Mouse (Mus musculus): ENCODE data around the gene Sirpa. TPM values are rescaled to one million over a fixed set of nuclear protein-coding genes. Genes with fewer than 3 reads are reported as not detected.

Sirpa gene
- polyA plus RNA-seq, 1 experiment from 2014 or later, result 26.9 TPM

GRCm38 (mm10) chr2:129587825-129588251 lies 4.8 kb upstream of the Sirpa start:
- Histone ChIP-seq H3K9me3 (ENCODE audit: low read length) (no peaks in the 10 kb centered on the region), H3K36me3 (replicated peaks; ENCODE audit: insufficient read depth, low read length) (no peaks in the 10 kb centered on the region), H3K9ac (replicated peaks) (no peak overlapping the region), H3K4me1 (ENCODE audit: insufficient read depth) (peaks cover 6% of the 10 kb centered on the region; the same call in 1 of the 2 replicates), H3K4me2 (ENCODE audit: low read depth, low read length) (no peak overlapping the region), H3K27me3 (ENCODE audit: insufficient read depth, low read length) (no peaks in the 10 kb centered on the region), H3K4me3 (ENCODE audit: low read depth, low read length) (no peak overlapping the region), H3K27ac (ENCODE audit: low read depth) (no peak overlapping the region)
- TF ChIP-seq CTCF (IDR thresholded peaks at IDR 0.05; ENCODE audit: low read depth), result no peak
- TF ChIP-seq EP300 (IDR thresholded peaks at IDR 0.05; ENCODE audit: low read depth), result no peak
- DNase-seq, result peak; percentile 60
- ATAC-seq, result peak; percentile 46
- WGBS (ENCODE audit: insufficient replicate concordance), result 62% methylated on average over 7 of the region's 7 CpGs

GRCm38 (mm10) chr2:129591897-129592296 lies 738 bp upstream of the Sirpa start:
- H3K9me3 ChIP-seq (ENCODE audit: low read length), result no peaks in the 10 kb centered on the region
- no peak for TF ChIP-seq CTCF (IDR thresholded peaks at IDR 0.05; ENCODE audit: low read depth)
- TF ChIP-seq EP300 (IDR thresholded peaks at IDR 0.05; ENCODE audit: low read depth), result no peak
- H3K27ac ChIP-seq (ENCODE audit: low read depth), result peak overlapping the region; percentile 96
- H3K36me3 ChIP-seq (replicated peaks; ENCODE audit: insufficient read depth, low read length), result no peaks in the 10 kb centered on the region
- H3K4me2 ChIP-seq (ENCODE audit: low read depth, low read length), result peak overlapping the region; percentile 79
- 0 out of 2 replicates have a peak, but pooled peaks cover 5% of the 10 kb centered on the region for H3K27me3 ChIP-seq (ENCODE audit: insufficient read depth, low read length)
- peak; percentile 64 for DNase-seq
- peak; percentile 14; the same call in 1 of the 2 replicates for ATAC-seq
- H3K9ac ChIP-seq (replicated peaks), result peak overlapping the region; percentile 81; the same call in 1 of the 2 replicates
- H3K4me3 ChIP-seq (ENCODE audit: low read depth, low read length), result peak overlapping the region; percentile 73
- 77% methylated on average over 4 of the region's 4 CpGs for WGBS (ENCODE audit: insufficient replicate concordance)
- H3K4me1 ChIP-seq (ENCODE audit: insufficient read depth), result peaks cover 17% of the 10 kb centered on the region

- Histone ChIP-seq H3K36me3 (replicated peaks; ENCODE audit: insufficient read depth, low read length) (0 out of 2 replicates have a peak, but pooled peaks cover 2% of the 10 kb centered on the region), H3K27ac (ENCODE audit: low read depth) (peak overlapping the region; percentile 96), H3K4me1 (ENCODE audit: insufficient read depth) (peaks cover 22% of the 10 kb centered on the region), H3K9me3 (ENCODE audit: low read length) (no peaks in the 10 kb centered on the region), H3K4me2 (ENCODE audit: low read depth, low read length) (peak overlapping the region; percentile 79), H3K4me3 (ENCODE audit: low read depth, low read length) (peak overlapping the region; percentile 73), H3K27me3 (ENCODE audit: insufficient read depth, low read length) (0 out of 2 replicates have a peak, but pooled peaks cover 5% of the 10 kb centered on the region), H3K9ac (replicated peaks) (peak overlapping the region; percentile 81)
- DNase-seq (peak; percentile 64), ATAC-seq (peak; percentile 38)
- WGBS (ENCODE audit: insufficient replicate concordance), result 6% methylated on average over 41 of the region's 77 CpGs
- TF ChIP-seq CTCF (IDR thresholded peaks at IDR 0.05; ENCODE audit: low read depth) (0 out of 2 replicates have a peak, but pooled peaks have one; percentile 4), EP300 (IDR thresholded peaks at IDR 0.05; ENCODE audit: low read depth) (no peak)
These were observed 673 bp downstream of the Sirpa start for GRCm38 (mm10) chr2:129593141-129593875.

DNA sequence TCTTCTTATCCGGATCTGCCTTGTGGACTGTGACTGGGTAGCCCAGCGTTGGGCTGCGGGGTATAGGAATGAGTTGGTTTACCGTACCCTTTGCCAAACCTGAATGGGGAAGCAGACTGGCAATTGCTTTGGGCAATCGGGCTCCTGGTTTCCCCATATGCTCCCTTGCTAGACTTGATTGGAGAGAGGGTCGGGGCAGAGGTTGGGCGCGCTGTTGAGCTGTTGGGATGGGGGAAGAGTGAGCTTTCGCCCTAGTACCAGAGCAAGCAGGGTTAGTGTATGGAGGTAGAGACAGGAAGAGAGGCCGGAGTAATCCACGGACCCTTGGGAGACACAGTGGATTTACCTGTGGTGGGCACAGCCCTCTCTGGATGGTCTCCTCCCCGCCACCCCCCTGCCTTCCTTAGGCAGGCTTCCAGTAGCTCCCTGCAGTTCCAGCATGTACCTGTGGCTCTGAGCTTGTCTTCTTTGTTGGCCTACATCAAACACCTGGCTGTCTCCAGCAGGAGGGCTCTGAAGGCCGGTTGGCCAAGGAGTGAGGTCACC lies 1.3 kb downstream of the Sirpa start:
- H3K27me3 ChIP-seq (ENCODE audit: insufficient read depth, low read length), result 0 out of 2 replicates have a peak, but pooled peaks cover 5% of the 10 kb centered on the region
- DNase-seq (peak; percentile 42), ATAC-seq (peak; percentile 2; the same call in 1 of the 2 replicates)
- no peaks in the 10 kb centered on the region for H3K9me3 ChIP-seq (ENCODE audit: low read length)
- H3K36me3 ChIP-seq (replicated peaks; ENCODE audit: insufficient read depth, low read length), result 0 out of 2 replicates have a peak, but pooled peaks cover 6% of the 10 kb centered on the region
- H3K4me2 ChIP-seq (ENCODE audit: low read depth, low read length), result peak overlapping the region; percentile 79
- no peak for TF ChIP-seq EP300 (IDR thresholded peaks at IDR 0.05; ENCODE audit: low read depth)
- no peak for TF ChIP-seq CTCF (IDR thresholded peaks at IDR 0.05; ENCODE audit: low read depth)
- H3K4me3 ChIP-seq (ENCODE audit: low read depth, low read length), result peak overlapping the region; percentile 73
- H3K27ac ChIP-seq (ENCODE audit: low read depth), result peak overlapping the region; percentile 96
- H3K9ac ChIP-seq (replicated peaks), result peak overlapping the region; percentile 81
- 11% methylated on average over 13 of the region's 13 CpGs for WGBS (ENCODE audit: insufficient replicate concordance)
- peaks cover 22% of the 10 kb centered on the region for H3K4me1 ChIP-seq (ENCODE audit: insufficient read depth)

- TF ChIP-seq EP300 (IDR thresholded peaks at IDR 0.05; ENCODE audit: low read depth) (no peak), CTCF (IDR thresholded peaks at IDR 0.05; ENCODE audit: low read depth) (no peak)
- 0 out of 2 replicates have a peak, but pooled peaks cover 5% of the 10 kb centered on the region for H3K27me3 ChIP-seq (ENCODE audit: insufficient read depth, low read length)
- H3K4me2 ChIP-seq (ENCODE audit: low read depth, low read length), result peak overlapping the region; percentile 79
- H3K9me3 ChIP-seq (ENCODE audit: low read length), result no peaks in the 10 kb centered on the region
- no peak overlapping the region for H3K9ac ChIP-seq (replicated peaks)
- WGBS (ENCODE audit: insufficient replicate concordance), result 70% methylated on average over 4 of the region's 4 CpGs
- H3K4me3 ChIP-seq (ENCODE audit: low read depth, low read length), result peak overlapping the region; percentile 73
- peaks cover 22% of the 10 kb centered on the region for H3K4me1 ChIP-seq (ENCODE audit: insufficient read depth)
- H3K36me3 ChIP-seq (replicated peaks; ENCODE audit: insufficient read depth, low read length), result 0 out of 2 replicates have a peak, but pooled peaks cover 6% of the 10 kb centered on the region
- peak overlapping the region; percentile 64; the same call in 1 of the 2 replicates for H3K27ac ChIP-seq (ENCODE audit: low read depth)
- no peak for DNase-seq
- ATAC-seq, result no peak
These were observed 1.9 kb downstream of the Sirpa start for GRCm38 (mm10) chr2:129594569-129594968.

DNA sequence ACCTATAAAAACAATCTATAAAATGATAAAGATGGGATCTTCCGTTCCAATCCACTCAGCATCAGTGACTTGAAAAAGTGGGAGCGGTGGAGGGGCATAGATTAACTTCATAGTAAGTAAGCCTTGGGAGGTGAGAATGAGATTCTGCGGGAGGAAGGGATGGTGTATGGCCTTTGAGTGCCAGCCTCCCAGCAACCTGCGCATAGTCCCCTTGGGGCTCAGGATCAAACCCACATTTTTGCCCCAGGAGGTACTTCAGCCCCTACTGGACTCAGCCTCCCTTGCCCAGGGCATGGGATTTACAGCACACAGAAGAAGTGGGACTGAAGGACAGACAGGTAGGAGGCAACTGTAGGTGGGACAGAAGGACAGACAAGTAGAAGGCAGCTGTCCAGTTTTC lies 2.6 kb downstream of the Sirpa start:
- H3K9me3 ChIP-seq (ENCODE audit: low read length), result no peaks in the 10 kb centered on the region
- peak overlapping the region; percentile 55; the same call in 1 of the 2 replicates for H3K27ac ChIP-seq (ENCODE audit: low read depth)
- H3K27me3 ChIP-seq (ENCODE audit: insufficient read depth, low read length), result 0 out of 2 replicates have a peak, but pooled peaks cover 5% of the 10 kb centered on the region
- H3K4me1 ChIP-seq (ENCODE audit: insufficient read depth), result peaks cover 22% of the 10 kb centered on the region
- WGBS (ENCODE audit: insufficient replicate concordance), result 69% methylated on average over 4 of the region's 4 CpGs
- ATAC-seq, result no peak
- DNase-seq, result no peak
- H3K9ac ChIP-seq (replicated peaks), result no peak overlapping the region
- TF ChIP-seq EP300 (IDR thresholded peaks at IDR 0.05; ENCODE audit: low read depth) (no peak), CTCF (IDR thresholded peaks at IDR 0.05; ENCODE audit: low read depth) (no peak)
- 0 out of 2 replicates have a peak, but pooled peaks cover 6% of the 10 kb centered on the region for H3K36me3 ChIP-seq (replicated peaks; ENCODE audit: insufficient read depth, low read length)
- H3K4me2 ChIP-seq (ENCODE audit: low read depth, low read length), result peak overlapping the region; percentile 79
- H3K4me3 ChIP-seq (ENCODE audit: low read depth, low read length), result peak overlapping the region; percentile 73

Data from liver, postnatal 0 days (tissue).